Mouse (Mus musculus) cerebellum, adult 2 months (tissue): ENCODE measurements around the gene Slc41a3.

Source experiments
- CTCF ChIP-seq: fragments of 200-500 bp; IDR thresholded peaks from 2 replicates; pipeline ENCODE4 v1.5.1; 2011; ENCODE audit warnings: low read depth, mild to moderate bottlenecking, control low read depth, low read length, moderate library complexity, borderline replicate concordance; ENCODE audit not compliant: insufficient read depth
- POLR2A ChIP-seq: fragments of 200-500 bp; IDR thresholded peaks from 2 replicates; pipeline ENCODE4 v1.6.1; 2011; ENCODE audit warnings: low read length, control low read depth, borderline replicate concordance; ENCODE audit not compliant: insufficient read depth

GRCm38 (mm10) chr6:90605298-90605665, 757 bp downstream of the Slc41a3 start:
- TF ChIP-seq CTCF (no peak), POLR2A (no peak)
